Mouse (Mus musculus): Measurements from ENCODE around the gene Tmem238.

GRCm38 (mm10) chr7:4830476-4830875 lies 41.0 kb upstream of the Tmem238 start:
- no peak for TF ChIP-seq POLR2A (IDR thresholded peaks at IDR 0.05; ENCODE audit: extremely low read depth, insufficient read depth, low read length)
- TF ChIP-seq CTCF (IDR thresholded peaks at IDR 0.05; ENCODE audit: extremely low read depth, insufficient read depth, low read length): no peak
